Comparison of ENCODE assay signal across 10 mouse cellular contexts in the genomic region with DNA sequence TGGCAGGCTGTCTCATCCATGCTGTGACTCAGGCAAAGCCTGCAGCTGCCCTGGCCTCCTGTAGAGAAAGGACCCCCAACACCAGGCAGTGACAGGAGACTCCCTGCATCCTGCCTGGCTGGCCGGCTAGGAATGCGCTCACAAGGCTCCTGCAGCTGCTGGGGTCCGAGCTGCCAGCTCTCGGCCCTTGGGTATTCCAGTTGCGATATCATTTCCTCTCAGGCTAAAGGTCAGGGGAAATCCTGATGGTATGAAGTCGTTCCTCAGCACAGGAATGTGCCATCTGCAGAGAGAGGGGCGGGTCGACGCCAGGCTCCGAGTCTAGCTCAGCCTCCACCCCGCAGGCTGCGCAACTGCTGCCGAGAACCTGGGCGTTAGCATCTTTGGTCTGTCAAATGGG. TPM values are rescaled to one million over a fixed set of nuclear protein-coding genes. Genes with fewer than 3 reads are reported as not detected.
DNase-seq lines count a peak whose midpoint lies in the region; TF ChIP-seq lines count a peak whose summit lies in the region.
"Had no signal": no experiment of that assay in that cellular context is flagged by ENCODE, and none has a peak within 500 bp of the region (broad histone marks: within the 10 kb centered on the region; RNA-seq: fewer than 3 reads in every experiment).

No protein-coding gene starts in this region.

- intact Hi-C loops in heart, postnatal 36 days (cut with DNase I): no loop called here

- H3K27me3 ChIP-seq in C2C12 (ENCODE audit: control insufficient read depth, insufficient read depth, insufficient read length): peaks cover 41% of the 10 kb centered on the region
- H3K27me3 ChIP-seq: neural tube, embryonic 12.5 days had no signal

- H3ac ChIP-seq in C2C12 (ENCODE audit: control insufficient read depth, insufficient read length, low read depth): no peak overlapping the region

- H3K79me2 ChIP-seq in C2C12 (ENCODE audit: control insufficient read depth, insufficient read depth): no peaks in the 10 kb centered on the region

- no peak overlapping the region for H3K4me3 ChIP-seq in C2C12 (ENCODE audit: insufficient read depth, poor library complexity, severe bottlenecking)
- H3K4me3 ChIP-seq: neural tube, embryonic 12.5 days had no signal

- DNase-seq in ZHBTc4 (ENCODE audit: low read depth, low spot score) (peak; percentile 5), adipocyte (ENCODE audit: low spot score) (no peak)
- DNase-seq in gastrocnemius, postnatal 10 days: peak; percentile 43
- DNase-seq in heart, postnatal 36 days: peak; percentile 38 to 63
- DNase-seq in urinary bladder, adult 18-20 months (ENCODE audit: low spot score in 2 of 2): no peak
- no peak for DNase-seq in urinary bladder, postnatal 4 days (ENCODE audit: low spot score in 2 of 2)
- DNase-seq: adrenal gland, adult 2 months; left cerebral cortex, postnatal 4 days had no signal

- H3K36me3 ChIP-seq in C2C12 (ENCODE audit: control insufficient read depth, insufficient read depth): no peaks in the 10 kb centered on the region
- H3K36me3 ChIP-seq: neural tube, embryonic 12.5 days had no signal

- H3K79me3 ChIP-seq in C2C12 (ENCODE audit: low read depth): no peaks in the 10 kb centered on the region

- TF ChIP-seq CTCF in C2C12 (IDR thresholded peaks at IDR 0.05; ENCODE audit: control insufficient read depth, insufficient read depth, insufficient read length): no peak

TF ChIP-seq in C2C12, 6 proteins besides CTCF, POLR2A, EP300 and RAD21:
- TF ChIP-seq MYOD1 (IDR thresholded peaks at IDR 0.05; ENCODE audit: control insufficient read depth, insufficient read length, low read depth): peak; percentile 27
- TF ChIP-seq USF1 (IDR thresholded peaks at IDR 0.05; ENCODE audit: low read depth): no peak

RNA-seq across cellular contexts. Expression of gene Tll2, which starts 46.2 kb away (rescaled TPM):
- not detected for polyA plus RNA-seq in C2C12 (2012; fragmentation: generic; extraction: Trizol)
- total RNA-seq in gastrocnemius, postnatal 10 days (2021): under 1 TPM; 0.42 to 0.52 TPM
- under 1 TPM; 0.43 to 0.47 TPM for total RNA-seq in heart, postnatal 36 days (2021)
- total RNA-seq: adrenal gland, adult 2 months had no signal

Comparison
In these comparisons a context has a peak if more than half of its experiments do, and no peak if none do; other contexts are left out.
1. DNase-seq: peak in ZHBTc4 (single experiment), gastrocnemius, postnatal 10 days (single experiment) and heart, postnatal 36 days (2 of 2); none in adipocyte (single experiment), urinary bladder, adult 18-20 months (0 of 2) and urinary bladder, postnatal 4 days (0 of 2).